Mouse (Mus musculus): Measurements from ENCODE around the gene Cirbp.

GRCm38 (mm10) chr10:80141786-80142529 is 23.8 kb upstream of the Cirbp start:
- TF ChIP-seq CTCF (IDR thresholded peaks at IDR 0.05; ENCODE audit: extremely low read depth, insufficient read depth, low read length) (no peak), POLR2A (IDR thresholded peaks at IDR 0.05; ENCODE audit: extremely low read depth, insufficient read depth, low read length) (peak; percentile 94)
